Mouse (Mus musculus): ENCODE measurements around the gene Piezo1. TPM values are rescaled to one million over a fixed set of nuclear protein-coding genes. Genes with fewer than 3 reads are reported as not detected.
A peak's percentile ranks its signal among the peaks of the same experiment; 100 is the strongest.
"Not testable (repeated sequence)": the region's sequence is repeated elsewhere in the genome, so short reads cannot be mapped to it uniquely, and the experiment has no call there.

The Piezo1 gene
- total and polyA plus RNA-seq, 2 experiments: 2.2 to 11.1 TPM

GRCm38 (mm10) chr8:122574264-122574663 is 23.1 kb upstream of the Piezo1 start:
- 26% methylated on average over 3 of the region's 3 CpGs for WGBS
- no peaks in the 10 kb centered on the region for H3K79me2 ChIP-seq (ENCODE audit: control insufficient read depth, insufficient read depth, low read length)
- TF ChIP-seq POLR2A (IDR thresholded peaks at IDR 0.05; ENCODE audit: extremely low read depth, insufficient read depth, low read length) (no peak), CTCF (IDR thresholded peaks at IDR 0.05; ENCODE audit: low read depth, low read length) (no peak)
- H3K4me3 ChIP-seq (ENCODE audit: insufficient read depth, low read depth, low read length): no peak overlapping the region
- no peaks in the 10 kb centered on the region for H3K36me3 ChIP-seq (ENCODE audit: control insufficient read depth, insufficient read depth, low read length)
- H3K9ac ChIP-seq (ENCODE audit: low read depth, low read length): no peak overlapping the region
- DNase-seq (ENCODE audit: extremely low read depth, low read depth, low spot score): no peak
- no peaks in the 10 kb centered on the region for H3K27me3 ChIP-seq (ENCODE audit: control insufficient read depth, insufficient read depth, low read length)
- peaks cover 20% of the 10 kb centered on the region for H3K4me1 ChIP-seq (ENCODE audit: control insufficient read depth, insufficient read depth, low read length)
- peak overlapping the region; percentile 76 for H3K27ac ChIP-seq (replicated peaks; ENCODE audit: insufficient read depth, low read depth, low read length)

GRCm38 (mm10) chr8:122573577-122573976 is 22.4 kb upstream of the Piezo1 start:
- Histone ChIP-seq H3K9ac (ENCODE audit: low read depth, low read length) (no peak overlapping the region), H3K36me3 (ENCODE audit: control insufficient read depth, insufficient read depth, low read length) (no peaks in the 10 kb centered on the region), H3K79me2 (ENCODE audit: control insufficient read depth, insufficient read depth, low read length) (no peaks in the 10 kb centered on the region), H3K4me1 (ENCODE audit: control insufficient read depth, insufficient read depth, low read length) (peaks cover 20% of the 10 kb centered on the region), H3K27me3 (ENCODE audit: control insufficient read depth, insufficient read depth, low read length) (no peaks in the 10 kb centered on the region), H3K4me3 (ENCODE audit: insufficient read depth, low read depth, low read length) (no peak overlapping the region), H3K27ac (replicated peaks; ENCODE audit: insufficient read depth, low read depth, low read length) (no peak overlapping the region)
- TF ChIP-seq POLR2A (IDR thresholded peaks at IDR 0.05; ENCODE audit: extremely low read depth, insufficient read depth, low read length) (no peak), CTCF (IDR thresholded peaks at IDR 0.05; ENCODE audit: low read depth, low read length) (no peak)
- DNase-seq (ENCODE audit: extremely low read depth, low read depth, low spot score): no peak
- 82% methylated on average over 9 of the region's 9 CpGs for WGBS

- H3K27me3 ChIP-seq (ENCODE audit: control insufficient read depth, insufficient read depth, low read length); H3K36me3 ChIP-seq (ENCODE audit: control insufficient read depth, insufficient read depth, low read length); H3K27ac ChIP-seq (replicated peaks; ENCODE audit: insufficient read depth, low read depth, low read length): not testable (repeated sequence)
Observed at GRCm38 (mm10) chr8:122573176-122573575, 22.0 kb upstream of the Piezo1 start.

GRCm38 (mm10) chr8:122572751-122573150 is 21.6 kb upstream of the Piezo1 start:
- no peaks in the 10 kb centered on the region for H3K79me2 ChIP-seq (ENCODE audit: control insufficient read depth, insufficient read depth, low read length)
- TF ChIP-seq CTCF (IDR thresholded peaks at IDR 0.05; ENCODE audit: low read depth, low read length): no peak
- TF ChIP-seq POLR2A (IDR thresholded peaks at IDR 0.05; ENCODE audit: extremely low read depth, insufficient read depth, low read length): no peak
- peaks cover 20% of the 10 kb centered on the region for H3K4me1 ChIP-seq (ENCODE audit: control insufficient read depth, insufficient read depth, low read length)
- DNase-seq (ENCODE audit: extremely low read depth, low read depth, low spot score): no peak
- no peaks in the 10 kb centered on the region for H3K36me3 ChIP-seq (ENCODE audit: control insufficient read depth, insufficient read depth, low read length)
- no peak overlapping the region for H3K9ac ChIP-seq (ENCODE audit: low read depth, low read length)
- 97% methylated on average over 3 of the region's 3 CpGs for WGBS
- no peak overlapping the region for H3K27ac ChIP-seq (replicated peaks; ENCODE audit: insufficient read depth, low read depth, low read length)
- no peak overlapping the region for H3K4me3 ChIP-seq (ENCODE audit: insufficient read depth, low read depth, low read length)
- no peaks in the 10 kb centered on the region for H3K27me3 ChIP-seq (ENCODE audit: control insufficient read depth, insufficient read depth, low read length)

More at GRCm38 (mm10) chr8:122573176-122573575, 22.0 kb upstream of the Piezo1 start:
- peaks cover 20% of the 10 kb centered on the region for H3K4me1 ChIP-seq (ENCODE audit: control insufficient read depth, insufficient read depth, low read length)
- not testable (repeated sequence) for H3K79me2 ChIP-seq (ENCODE audit: control insufficient read depth, insufficient read depth, low read length); H3K9ac ChIP-seq (ENCODE audit: low read depth, low read length); DNase-seq (ENCODE audit: extremely low read depth, low read depth, low spot score); H3K4me3 ChIP-seq (ENCODE audit: insufficient read depth, low read depth, low read length)
- WGBS: 82% methylated on average over 4 of the region's 4 CpGs

- TF ChIP-seq POLR2A (IDR thresholded peaks at IDR 0.05; ENCODE audit: extremely low read depth, insufficient read depth, low read length) (no peak), CTCF (IDR thresholded peaks at IDR 0.05; ENCODE audit: low read depth, low read length) (no peak)
- H3K4me3 ChIP-seq (ENCODE audit: insufficient read depth, low read depth, low read length): no peak overlapping the region
- H3K9ac ChIP-seq (ENCODE audit: low read depth, low read length): no peak overlapping the region
- H3K36me3 ChIP-seq (ENCODE audit: control insufficient read depth, insufficient read depth, low read length): no peaks in the 10 kb centered on the region
- WGBS: 97% methylated on average over 17 of the region's 17 CpGs
- no peak overlapping the region for H3K27ac ChIP-seq (replicated peaks; ENCODE audit: insufficient read depth, low read depth, low read length)
- DNase-seq (ENCODE audit: extremely low read depth, low read depth, low spot score): no peak
- no peaks in the 10 kb centered on the region for H3K27me3 ChIP-seq (ENCODE audit: control insufficient read depth, insufficient read depth, low read length)
- H3K79me2 ChIP-seq (ENCODE audit: control insufficient read depth, insufficient read depth, low read length): no peaks in the 10 kb centered on the region
- H3K4me1 ChIP-seq (ENCODE audit: control insufficient read depth, insufficient read depth, low read length): peaks cover 25% of the 10 kb centered on the region
Observed at GRCm38 (mm10) chr8:122571750-122572267, 20.7 kb upstream of the Piezo1 start.

- Histone ChIP-seq H3K4me1 (ENCODE audit: control insufficient read depth, insufficient read depth, low read length) (peaks cover 26% of the 10 kb centered on the region), H3K9ac (ENCODE audit: low read depth, low read length) (no peak overlapping the region), H3K27me3 (ENCODE audit: control insufficient read depth, insufficient read depth, low read length) (no peaks in the 10 kb centered on the region), H3K36me3 (ENCODE audit: control insufficient read depth, insufficient read depth, low read length) (no peaks in the 10 kb centered on the region), H3K79me2 (ENCODE audit: control insufficient read depth, insufficient read depth, low read length) (no peaks in the 10 kb centered on the region), H3K27ac (replicated peaks; ENCODE audit: insufficient read depth, low read depth, low read length) (no peak overlapping the region), H3K4me3 (ENCODE audit: insufficient read depth, low read depth, low read length) (no peak overlapping the region)
- 94% methylated on average over 11 of the region's 11 CpGs for WGBS
- TF ChIP-seq POLR2A (IDR thresholded peaks at IDR 0.05; ENCODE audit: extremely low read depth, insufficient read depth, low read length): no peak
- TF ChIP-seq CTCF (IDR thresholded peaks at IDR 0.05; ENCODE audit: low read depth, low read length): no peak
- DNase-seq (ENCODE audit: extremely low read depth, low read depth, low spot score): no peak
Observed at GRCm38 (mm10) chr8:122571153-122571552, 20.0 kb upstream of the Piezo1 start.
